Mouse (Mus musculus): ENCODE data around the gene Rfx1. TPM values are rescaled to one million over a fixed set of nuclear protein-coding genes. Genes with fewer than 3 reads are reported as not detected.

Gene Rfx1
- polyA plus RNA-seq, 1 experiment from 2014 or later = 10.1 TPM

- Histone ChIP-seq H3K4me1 (no peaks in the 10 kb centered on the region), H3K9ac (no peak overlapping the region), H3K9me3 (no peaks in the 10 kb centered on the region), H3K27ac (no peak overlapping the region), H3K4me2 (no peak overlapping the region), H3K36me3 (peaks cover 94% of the 10 kb centered on the region), H3K4me3 (no peak overlapping the region), H3K27me3 (no peaks in the 10 kb centered on the region)
- WGBS = 73% methylated on average over 8 of the region's 8 CpGs
- ATAC-seq (ENCODE audit: insufficient number of reproducible peaks, insufficient read depth, low FRiP score, low TSS enrichment, low read depth) = no peak
Measured at GRCm38 (mm10) chr8:84096061-84096460, 29.4 kb downstream of the Rfx1 start.

- no peaks in the 10 kb centered on the region for H3K9me3 ChIP-seq
- H3K4me3 ChIP-seq = no peak overlapping the region
- H3K4me2 ChIP-seq = no peak overlapping the region
- ATAC-seq (ENCODE audit: insufficient number of reproducible peaks, insufficient read depth, low FRiP score, low TSS enrichment, low read depth) = no peak
- H3K36me3 ChIP-seq = peaks cover 90% of the 10 kb centered on the region
- peaks cover 17% of the 10 kb centered on the region for H3K4me1 ChIP-seq
- WGBS = 95% methylated on average over 7 of the region's 7 CpGs
- no peaks in the 10 kb centered on the region for H3K27me3 ChIP-seq
- H3K27ac ChIP-seq = no peak overlapping the region; the same call in 1 of the 2 replicates
- no peak overlapping the region for H3K9ac ChIP-seq
Measured at GRCm38 (mm10) chr8:84098376-84098775, 31.7 kb downstream of the Rfx1 start.

- ATAC-seq (ENCODE audit: insufficient number of reproducible peaks, insufficient read depth, low FRiP score, low TSS enrichment, low read depth) = no peak
- Histone ChIP-seq H3K9me3 (no peaks in the 10 kb centered on the region), H3K27me3 (no peaks in the 10 kb centered on the region), H3K27ac (no peak overlapping the region), H3K36me3 (peaks cover 57% of the 10 kb centered on the region), H3K4me1 (peaks cover 23% of the 10 kb centered on the region), H3K9ac (no peak overlapping the region), H3K4me3 (no peak overlapping the region), H3K4me2 (no peak overlapping the region)
- WGBS = 93% methylated on average over 25 of the region's 25 CpGs
Measured at GRCm38 (mm10) chr8:84101476-84102270, 35.0 kb downstream of the Rfx1 start.

- peaks cover 38% of the 10 kb centered on the region for H3K36me3 ChIP-seq
- H3K4me1 ChIP-seq = peaks cover 23% of the 10 kb centered on the region
- ATAC-seq (ENCODE audit: insufficient number of reproducible peaks, insufficient read depth, low FRiP score, low TSS enrichment, low read depth) = no peak
- H3K27me3 ChIP-seq = no peaks in the 10 kb centered on the region
- peak overlapping the region; percentile 80 for H3K9ac ChIP-seq
- peak overlapping the region; percentile 75 for H3K4me2 ChIP-seq
- peak overlapping the region; percentile 89; the same call in 1 of the 2 replicates for H3K27ac ChIP-seq
- H3K4me3 ChIP-seq = peak overlapping the region; percentile 62
- 62% methylated on average over 3 of the region's 3 CpGs for WGBS
- no peaks in the 10 kb centered on the region for H3K9me3 ChIP-seq
Measured at GRCm38 (mm10) chr8:84103601-84104000, 37.0 kb downstream of the Rfx1 start.

- H3K4me3 ChIP-seq = peak overlapping the region; percentile 62
- H3K36me3 ChIP-seq = peaks cover 32% of the 10 kb centered on the region
- H3K27me3 ChIP-seq = no peaks in the 10 kb centered on the region
- peak overlapping the region; percentile 89 for H3K27ac ChIP-seq
- H3K9me3 ChIP-seq = no peaks in the 10 kb centered on the region
- WGBS = 1% methylated on average over 24 of the region's 29 CpGs
- peak; percentile 78 for ATAC-seq (ENCODE audit: insufficient number of reproducible peaks, insufficient read depth, low FRiP score, low TSS enrichment, low read depth)
- H3K9ac ChIP-seq = peak overlapping the region; percentile 80
- peaks cover 23% of the 10 kb centered on the region for H3K4me1 ChIP-seq
- H3K4me2 ChIP-seq = peak overlapping the region; percentile 75
Measured at GRCm38 (mm10) chr8:84104221-84104620, 37.6 kb downstream of the Rfx1 start.

- ATAC-seq (ENCODE audit: insufficient number of reproducible peaks, insufficient read depth, low FRiP score, low TSS enrichment, low read depth) = peak; percentile 94
- peak within 1 kb of the TSS; percentile 80 for H3K9ac ChIP-seq
- H3K9me3 ChIP-seq = no peaks in the 10 kb centered on the region
- WGBS = 7% methylated on average over 42 of the region's 42 CpGs
- H3K27me3 ChIP-seq = no peaks in the 10 kb centered on the region
- peaks cover 23% of the 10 kb centered on the region for H3K4me1 ChIP-seq
- H3K4me3 ChIP-seq = peak within 1 kb of the TSS; percentile 62
- peak within 1 kb of the TSS; percentile 89 for H3K27ac ChIP-seq
- H3K4me2 ChIP-seq = peak within 1 kb of the TSS; percentile 75
- peaks cover 28% of the 10 kb centered on the region for H3K36me3 ChIP-seq
Measured at GRCm38 (mm10) chr8:84104697-84105609, 38.3 kb downstream of the Rfx1 start, which contains the start of gene Dcaf15. Dcaf15 (minus strand) TSS chr8:84104768.

GRCm38 (mm10) chr8:84105676-84106075 is 39.0 kb downstream of the Rfx1 start:
- peaks cover 22% of the 10 kb centered on the region for H3K36me3 ChIP-seq
- H3K4me2 ChIP-seq = no peak overlapping the region
- no peak overlapping the region for H3K4me3 ChIP-seq
- H3K9me3 ChIP-seq = no peaks in the 10 kb centered on the region
- peaks cover 23% of the 10 kb centered on the region for H3K4me1 ChIP-seq
- H3K27me3 ChIP-seq = no peaks in the 10 kb centered on the region
- ATAC-seq (ENCODE audit: insufficient number of reproducible peaks, insufficient read depth, low FRiP score, low TSS enrichment, low read depth) = no peak
- no peak overlapping the region for H3K9ac ChIP-seq
- WGBS = 83% methylated on average over 2 of the region's 2 CpGs
- H3K27ac ChIP-seq = no peak overlapping the region

GRCm38 (mm10) chr8:84106216-84107040 is 39.8 kb downstream of the Rfx1 start:
- Histone ChIP-seq H3K9me3 (no peaks in the 10 kb centered on the region), H3K9ac (no peak overlapping the region), H3K4me2 (no peak overlapping the region), H3K4me3 (no peak overlapping the region), H3K4me1 (peaks cover 23% of the 10 kb centered on the region), H3K27me3 (no peaks in the 10 kb centered on the region), H3K36me3 (peaks cover 15% of the 10 kb centered on the region), H3K27ac (no peak overlapping the region)
- no peak for ATAC-seq (ENCODE audit: insufficient number of reproducible peaks, insufficient read depth, low FRiP score, low TSS enrichment, low read depth)
- WGBS = 94% methylated on average over 6 of the region's 6 CpGs

- Histone ChIP-seq H3K4me2 (no peak overlapping the region), H3K27ac (no peak overlapping the region)
- 80% methylated on average over 6 of the region's 6 CpGs for WGBS
Measured at GRCm38 (mm10) chr8:84115646-84116045, 49.0 kb downstream of the Rfx1 start.

GRCm38 (mm10) chr8:84122151-84122550 is 55.5 kb downstream of the Rfx1 start:
- WGBS = 82% methylated on average over 3 of the region's 3 CpGs

More at GRCm38 (mm10) chr8:84115646-84116045, 49.0 kb downstream of the Rfx1 start:
- Histone ChIP-seq H3K36me3 (no peaks in the 10 kb centered on the region), H3K9me3 (no peaks in the 10 kb centered on the region), H3K9ac (no peak overlapping the region), H3K4me1 (no peaks in the 10 kb centered on the region), H3K4me3 (no peak overlapping the region), H3K27me3 (no peaks in the 10 kb centered on the region)
- no peak for ATAC-seq (ENCODE audit: insufficient number of reproducible peaks, insufficient read depth, low FRiP score, low TSS enrichment, low read depth)

GRCm38 (mm10) chr8:84125656-84126055 is 59.0 kb downstream of the Rfx1 start, which contains the start of gene Podnl1:
Podnl1 (plus strand) TSS chr8:84125989.
- Histone ChIP-seq H3K36me3 (no peaks in the 10 kb centered on the region), H3K4me1 (peaks cover 26% of the 10 kb centered on the region), H3K4me2 (0 out of 2 replicates have a peak within 1 kb of the TSS, but pooled peaks have one; percentile 7), H3K27ac (peak within 1 kb of the TSS; percentile 28; the same call in 1 of the 2 replicates), H3K9me3 (no peaks in the 10 kb centered on the region), H3K9ac (peak within 1 kb of the TSS; percentile 36; the same call in 1 of the 2 replicates), H3K27me3 (peaks cover under 1% of the 10 kb centered on the region; the same call in 1 of the 2 replicates), H3K4me3 (no peak within 1 kb of the TSS)
- 0 out of 2 replicates have a peak, but pooled peaks have one; percentile 65 for ATAC-seq (ENCODE audit: insufficient number of reproducible peaks, insufficient read depth, low FRiP score, low TSS enrichment, low read depth)
- WGBS = 53% methylated on average over 9 of the region's 9 CpGs

More at GRCm38 (mm10) chr8:84122151-84122550, 55.5 kb downstream of the Rfx1 start:
- Histone ChIP-seq H3K27me3 (no peaks in the 10 kb centered on the region), H3K27ac (no peak overlapping the region), H3K9ac (no peak overlapping the region), H3K36me3 (no peaks in the 10 kb centered on the region), H3K4me3 (no peak overlapping the region), H3K9me3 (no peaks in the 10 kb centered on the region), H3K4me2 (no peak overlapping the region), H3K4me1 (peaks cover 10% of the 10 kb centered on the region)
- ATAC-seq (ENCODE audit: insufficient number of reproducible peaks, insufficient read depth, low FRiP score, low TSS enrichment, low read depth) = no peak

All from embryonic facial prominence, embryonic 13.5 days (tissue).